Mouse (Mus musculus): Measurements from ENCODE around the gene Afg3l1.
"Not testable (repeated sequence)": the region's sequence is repeated elsewhere in the genome, so short reads cannot be mapped to it uniquely, and the experiment has no call there.

Afg3l1 gene

DNA sequence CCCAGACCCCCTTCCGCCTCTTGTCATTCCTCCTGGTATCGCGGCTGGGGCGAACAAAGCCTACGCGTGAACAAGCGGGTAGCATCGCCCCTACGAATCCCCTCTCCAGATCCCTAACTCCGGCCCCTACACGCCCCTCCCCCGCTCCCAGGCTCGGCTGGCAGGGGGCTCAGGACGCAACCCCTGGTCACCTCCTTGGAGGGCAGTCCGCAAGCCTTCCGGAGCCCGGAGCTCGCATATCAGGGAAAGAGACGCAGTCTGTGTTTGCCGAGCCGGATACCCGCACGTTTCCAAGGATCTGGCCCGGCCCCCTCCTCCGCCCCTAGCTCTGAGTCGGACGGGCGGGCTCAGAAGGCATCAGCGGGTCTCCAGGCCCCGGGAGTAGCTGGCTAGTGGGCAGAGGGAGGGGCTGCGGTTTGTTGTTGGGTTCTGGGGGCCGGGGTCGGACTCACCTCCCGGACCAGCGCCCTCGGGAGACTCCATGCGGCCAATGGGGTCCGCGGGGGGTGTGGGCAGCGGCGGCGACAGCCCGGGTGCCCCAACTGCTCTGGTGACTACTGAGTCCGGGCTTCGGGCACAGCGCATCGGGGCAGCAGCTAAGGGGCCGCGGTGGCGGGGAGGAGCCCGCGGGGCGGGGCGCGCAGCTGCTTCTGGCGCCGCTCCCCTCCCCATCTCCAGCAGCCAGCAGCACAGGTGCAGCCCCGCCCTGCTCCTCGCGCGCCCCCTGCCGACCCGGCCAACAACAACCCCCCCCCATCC lies 37.3 kb downstream of the Afg3l1 start, which contains the start of gene Dbndd1:
Gene Dbndd1, minus strand, starts transcription at position 683 of the 759 bp plus-strand sequence.
- intact Hi-C loops (cut with DNase I), result no loop called here

DNA sequence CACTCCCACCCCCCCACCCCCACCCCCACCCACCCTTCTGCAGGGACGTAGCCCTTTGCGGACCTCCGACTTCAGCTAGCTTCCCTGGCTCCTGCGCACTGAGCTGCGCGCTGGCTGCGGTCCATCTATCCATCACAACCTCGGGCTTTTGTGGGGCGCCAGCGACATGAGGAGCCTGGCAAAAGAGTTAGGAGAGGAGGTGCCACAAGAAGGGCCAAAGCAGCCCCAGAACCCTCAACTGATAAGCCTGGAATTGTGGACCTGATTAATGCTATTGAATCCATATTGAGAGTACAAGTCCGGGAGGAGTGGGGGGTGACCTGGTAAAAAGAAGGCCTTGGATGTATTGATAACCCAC lies 37.8 kb downstream of the Afg3l1 start:
- intact Hi-C loops (cut with DNase I), result no loop called here

DNA sequence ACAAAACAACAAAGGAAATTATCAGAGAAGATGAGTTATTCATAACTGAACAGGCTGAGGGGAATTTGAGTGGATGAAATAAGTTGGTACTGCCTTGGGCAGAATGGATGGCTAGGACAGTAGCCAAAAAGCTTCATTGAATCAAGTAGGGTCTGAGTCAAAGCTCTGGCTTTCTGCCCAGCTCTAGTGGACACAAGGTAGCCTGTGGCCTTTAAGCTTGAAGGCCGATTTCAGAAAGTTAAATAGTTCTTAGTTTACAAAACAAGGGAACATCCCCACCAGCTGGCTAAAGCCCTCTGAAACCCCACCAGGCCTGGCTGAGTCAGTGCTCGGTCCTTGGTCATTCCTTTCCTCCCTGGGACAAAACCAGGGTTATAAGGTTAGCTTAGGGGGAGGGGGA lies 38.9 kb downstream of the Afg3l1 start:
- intact Hi-C loops (cut with DNase I), result no loop called here

DNA sequence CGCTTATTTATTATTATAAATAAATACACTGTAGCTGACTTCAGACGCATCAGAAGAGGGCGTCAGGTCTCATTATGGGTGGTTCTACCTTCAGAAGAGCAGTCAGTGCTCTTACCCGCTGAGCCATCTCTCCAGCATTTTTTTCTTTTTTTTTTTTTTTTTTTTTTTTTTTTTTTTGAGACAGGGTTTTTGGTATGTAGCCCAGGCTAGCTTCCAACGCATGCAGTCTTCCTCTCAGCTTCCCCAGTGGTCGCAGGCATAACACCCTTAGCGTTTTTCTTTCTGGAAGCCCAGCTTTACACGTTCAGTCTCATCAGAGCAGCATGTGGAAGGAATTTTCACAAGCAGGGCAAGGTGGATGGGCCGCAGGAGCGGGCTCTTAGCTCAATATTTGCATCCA lies 40.5 kb downstream of the Afg3l1 start:
- intact Hi-C loops (cut with DNase I), result no loop called here

DNA sequence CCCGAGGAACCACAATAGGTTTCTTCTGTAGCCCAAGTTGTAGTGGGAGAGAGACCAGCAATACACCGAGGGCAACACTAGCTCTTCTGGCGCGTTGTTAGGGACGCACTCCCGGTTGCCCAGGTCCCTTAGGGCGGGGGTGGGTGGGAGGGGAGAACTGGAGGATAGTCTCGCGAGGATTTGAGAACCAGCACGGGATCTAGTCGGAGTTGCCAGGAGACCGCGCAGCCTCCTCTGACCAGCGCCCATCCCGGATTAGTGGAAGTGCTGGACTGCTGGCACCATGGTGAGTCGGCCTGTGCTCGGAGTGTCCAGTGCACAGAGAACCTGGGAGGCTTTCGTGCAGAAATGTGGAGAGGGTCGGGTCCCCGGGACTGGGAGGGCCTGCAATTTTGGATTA lies 41.0 kb downstream of the Afg3l1 start, which contains the start of gene Gas8:
Gene Gas8, plus strand, starts transcription at position 168 of the 400 bp plus-strand sequence.
- intact Hi-C loops (cut with DNase I), result no loop called here

DNA sequence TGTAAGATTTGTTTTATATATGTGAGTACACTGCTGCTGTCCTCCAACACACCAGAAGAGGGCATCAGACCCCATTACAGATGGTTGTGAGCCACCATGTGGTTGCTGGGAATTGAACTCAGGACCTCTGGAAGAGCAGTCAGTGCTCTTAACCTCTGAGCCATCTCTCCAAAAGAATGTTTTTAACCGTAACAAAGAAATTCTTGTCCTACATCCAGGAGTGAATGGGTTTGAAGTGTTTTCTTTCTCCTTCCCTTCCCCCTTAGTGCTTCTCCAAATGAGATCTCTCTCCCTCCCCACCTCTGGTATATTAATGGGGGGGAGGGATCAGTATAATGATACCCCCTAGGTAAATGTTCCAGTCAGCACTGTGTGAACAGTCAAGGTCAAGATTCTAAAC lies 42.3 kb downstream of the Afg3l1 start:
- intact Hi-C loops (cut with DNase I), result not testable (repeated sequence)

DNA sequence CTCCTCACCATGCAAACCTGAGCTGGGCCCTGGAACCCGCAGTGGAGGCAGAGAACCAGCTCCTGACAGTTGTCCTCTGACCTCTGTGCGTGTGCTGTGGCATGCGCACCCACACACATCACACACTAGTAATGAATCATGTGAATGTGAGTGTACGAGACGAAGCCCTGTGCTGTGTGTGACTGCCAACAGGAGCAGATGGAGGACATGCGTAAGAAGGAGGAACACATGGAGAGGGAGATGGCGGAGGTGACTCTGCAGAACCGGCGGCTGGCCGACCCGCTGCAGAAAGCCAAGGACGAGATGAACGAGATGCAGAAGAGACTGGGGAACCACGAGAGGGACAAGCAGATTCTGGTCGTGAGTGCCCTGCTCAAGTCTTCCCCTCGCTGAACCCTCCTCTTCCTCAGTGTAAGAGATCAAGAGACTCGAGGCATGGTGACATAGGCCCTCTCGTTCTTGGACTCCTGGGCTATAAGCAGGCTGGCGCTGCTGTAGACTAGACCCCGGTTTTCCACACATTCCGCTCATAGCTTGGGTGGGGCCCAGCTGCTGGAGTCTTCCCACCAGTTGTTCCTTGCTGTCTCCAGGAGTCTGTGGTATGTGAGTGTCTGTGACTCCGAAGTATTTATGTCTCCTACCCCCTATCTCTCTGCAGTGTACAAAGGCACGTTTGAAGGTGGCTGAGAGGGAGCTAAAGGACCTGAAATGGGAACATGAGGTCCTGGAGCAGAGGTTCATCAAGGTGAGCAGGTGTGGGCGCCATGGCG lies 50.2 kb downstream of the Afg3l1 start:
- intact Hi-C loops (cut with DNase I), result no loop called here

DNA sequence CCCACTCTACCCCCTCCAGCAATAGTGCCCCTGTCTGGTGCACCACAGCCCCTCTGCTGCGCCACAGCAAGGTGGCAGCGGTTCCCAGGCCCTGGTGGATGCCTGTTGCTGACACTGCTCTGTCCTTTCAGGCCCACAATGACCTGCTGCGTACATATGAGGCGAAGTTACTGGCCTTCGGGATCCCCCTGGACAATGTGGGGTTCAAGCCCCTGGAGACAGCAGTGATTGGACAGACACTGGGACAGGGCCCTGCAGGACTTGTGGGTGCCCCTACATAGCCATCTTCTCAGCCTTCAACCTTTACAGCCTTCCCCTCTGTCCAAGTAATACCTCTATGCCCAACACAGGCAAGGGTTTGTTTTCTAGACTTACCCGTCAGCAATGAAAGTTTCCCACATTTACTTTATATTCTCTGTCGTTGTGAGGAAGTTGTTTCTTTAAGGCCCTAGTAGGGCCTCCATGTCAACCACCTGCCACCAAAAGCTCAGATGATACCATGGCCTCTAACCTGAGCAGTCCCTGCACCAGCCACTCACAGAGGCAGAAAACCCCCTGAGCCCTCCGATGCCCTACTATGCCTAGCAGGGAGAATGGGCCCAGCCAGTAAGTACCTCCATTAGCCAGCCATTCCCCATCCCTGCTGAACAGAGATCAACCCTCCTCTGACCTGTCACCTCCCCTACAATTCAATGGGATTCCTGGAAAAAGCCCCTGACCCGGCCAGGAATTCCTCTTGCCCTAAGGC lies 58.7 kb downstream of the Afg3l1 start:
- intact Hi-C loops (cut with DNase I), result no loop called here

DNA sequence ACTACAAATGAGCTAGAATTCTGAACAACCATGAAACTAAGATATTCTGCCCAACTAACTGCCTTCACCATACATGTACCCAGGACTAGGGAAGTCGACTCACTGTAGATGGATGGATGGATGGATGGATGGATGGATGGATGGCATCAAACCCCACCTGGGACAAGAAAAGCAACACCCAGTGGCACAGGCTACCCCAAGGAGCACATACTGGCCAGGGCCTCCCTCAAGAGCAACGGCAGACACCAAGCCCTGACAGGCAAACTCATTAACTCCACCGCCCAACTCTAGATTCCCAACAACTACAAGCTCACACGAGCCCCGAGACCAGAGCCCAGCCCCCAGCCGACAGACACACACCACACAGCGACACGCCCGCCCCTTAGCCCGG lies 59.3 kb downstream of the Afg3l1 start:
- intact Hi-C loops (cut with DNase I), result no loop called here

DNA sequence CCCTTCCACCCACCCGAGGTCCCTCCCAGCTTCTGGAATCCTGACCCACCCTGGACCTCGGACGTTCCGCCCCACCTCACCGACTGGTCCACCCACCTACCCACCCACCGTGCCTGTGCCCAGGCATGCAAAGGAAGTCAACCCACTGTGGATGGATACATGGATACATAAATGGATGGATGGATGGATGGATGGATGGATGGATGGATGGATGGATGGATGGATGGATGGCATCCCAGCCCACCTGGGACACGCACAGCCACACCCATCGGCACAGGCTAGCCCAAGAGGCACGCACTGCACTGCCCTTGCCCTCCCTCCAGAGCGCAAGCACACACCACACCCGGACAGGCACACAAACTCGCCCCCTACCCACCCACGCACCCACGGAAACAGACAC lies 59.9 kb downstream of the Afg3l1 start:
- intact Hi-C loops (cut with DNase I), result not testable (repeated sequence)
